Mouse (Mus musculus) spleen, adult 2 months (tissue): Measurements from ENCODE around the gene Cdk17. TPM values are rescaled to one million over a fixed set of nuclear protein-coding genes. Genes with fewer than 3 reads are reported as not detected.
"Not testable (repeated sequence)": the region's sequence is repeated elsewhere in the genome, so short reads cannot be mapped to it uniquely, and the experiment has no call there.

Experiments
- DNase-seq, 2 experiments: peaks; one replicate each; pipeline versions ENCODE4 v3.0.0 to v3.0.0-alpha.2; 2012 to 2021; ENCODE audit warnings: low spot score in 2 of 2, low read depth in 1 of 2
- H3K27ac ChIP-seq: fragments of 200-500 bp; 2 replicates; pipeline ENCODE4 v1.5.1; 2012; ENCODE audit warnings: low read length, inconsistent platforms; ENCODE audit not compliant: insufficient read depth
- H3K27me3 ChIP-seq: fragments of 200-500 bp; 2 replicates; pipeline ENCODE4 v1.6.1; 2012; ENCODE audit warnings: mild to moderate bottlenecking, moderate library complexity, low read length, inconsistent platforms; ENCODE audit not compliant: control insufficient read depth, insufficient read depth
- H3K36me3 ChIP-seq: fragments of 200-500 bp; 2 replicates; pipeline ENCODE4 v1.6.1; 2012; ENCODE audit warnings: mild to moderate bottlenecking, low read length, inconsistent platforms; ENCODE audit not compliant: control insufficient read depth, insufficient read depth
- H3K4me1 ChIP-seq: fragments of 200-500 bp; 2 replicates; pipeline ENCODE4 v1.6.1; 2011; ENCODE audit warnings: inconsistent platforms; ENCODE audit not compliant: control insufficient read depth, insufficient read depth, insufficient read length
- H3K4me3 ChIP-seq: fragments of 200-500 bp; 2 replicates; pipeline ENCODE4 v1.5.1; 2011; ENCODE audit warnings: mild to moderate bottlenecking, inconsistent platforms; ENCODE audit not compliant: insufficient read depth, insufficient read length; ENCODE audit errors: extremely low read depth
- CTCF ChIP-seq: fragments of 200-500 bp; IDR thresholded peaks from 2 replicates; pipeline ENCODE4 v1.5.1; 2011; ENCODE audit warnings: mild to moderate bottlenecking, inconsistent platforms; ENCODE audit not compliant: insufficient read depth, insufficient read length, insufficient replicate concordance; ENCODE audit errors: extremely low read depth
- POLR2A ChIP-seq: fragments of 200-500 bp; IDR thresholded peaks from 2 replicates; pipeline ENCODE4 v1.6.1; 2011; ENCODE audit warnings: low read depth, low read length, inconsistent platforms
- WGBS: fragments of 180-500 bp; shearing (Covaris S2); methylation state at CpG from one replicate; pipeline ENCODE4 v1.1.7; 2018; 5-methylcytosine and 5-hydroxymethylcytosine counted together
- polyA plus RNA-seq: library from polyadenylated mRNA; depleted of rRNA; stranded (reverse); fragments of >200 nt; gene quantifications from 2 replicates; pipeline ENCODE4 v1.2.3, GENCODE M21; 2012

Cdk17 gene
- polyA plus RNA-seq, 1 experiment: 27.3 TPM

GRCm38 (mm10) chr10:93149597-93149996 lies 11.1 kb upstream of the Cdk17 start:
- Histone ChIP-seq H3K27ac (no peak overlapping the region), H3K4me1 (peaks cover 3% of the 10 kb centered on the region; the same call in 1 of the 2 replicates), H3K36me3 (no peaks in the 10 kb centered on the region), H3K4me3 (no peak overlapping the region), H3K27me3 (no peaks in the 10 kb centered on the region)
- no peak for DNase-seq
- TF ChIP-seq CTCF: no peak
- TF ChIP-seq POLR2A: no peak
- 0% methylated on average over 1 of the region's 2 CpGs for WGBS

DNA sequence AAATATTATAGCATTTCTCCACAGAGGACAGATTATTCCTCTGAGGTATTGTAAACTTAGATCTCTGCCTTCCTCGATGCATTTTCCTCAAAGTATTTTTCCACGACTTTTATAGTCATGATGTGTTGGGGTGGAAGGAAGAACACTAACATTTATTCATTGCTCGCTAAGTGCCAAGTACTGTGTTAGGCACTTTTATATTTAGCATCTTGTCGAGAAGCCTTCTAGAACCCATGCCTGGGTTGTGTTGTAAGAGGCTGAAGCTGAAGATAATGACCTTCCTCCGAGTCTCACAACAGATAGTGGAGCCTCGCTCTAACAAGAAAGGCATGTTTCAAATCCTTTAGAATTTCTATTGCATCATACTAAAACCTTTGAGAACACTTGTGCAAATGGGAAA lies 8.9 kb upstream of the Cdk17 start:
- no peak for DNase-seq
- no peaks in the 10 kb centered on the region for H3K36me3 ChIP-seq
- H3K4me1 ChIP-seq: no peaks in the 10 kb centered on the region; the same call in 1 of the 2 replicates
- H3K4me3 ChIP-seq: no peak overlapping the region
- 76% methylated on average over 6 of the region's 6 CpGs for WGBS
- TF ChIP-seq POLR2A (no peak), CTCF (no peak)
- H3K27ac ChIP-seq: no peak overlapping the region
- no peaks in the 10 kb centered on the region for H3K27me3 ChIP-seq

GRCm38 (mm10) chr10:93152698-93153097 lies 8.0 kb upstream of the Cdk17 start:
- TF ChIP-seq CTCF (no peak), POLR2A (no peak)
- DNase-seq: no peak
- 88% methylated on average over 5 of the region's 5 CpGs for WGBS
- Histone ChIP-seq H3K36me3 (no peaks in the 10 kb centered on the region), H3K4me1 (no peaks in the 10 kb centered on the region; the same call in 1 of the 2 replicates), H3K4me3 (no peak overlapping the region), H3K27me3 (no peaks in the 10 kb centered on the region), H3K27ac (no peak overlapping the region)

GRCm38 (mm10) chr10:93153404-93153803 lies 7.3 kb upstream of the Cdk17 start:
- WGBS: 81% methylated on average over 2 of the region's 2 CpGs

GRCm38 (mm10) chr10:93159651-93160496 lies 801 bp upstream of the Cdk17 start:
- no peak for DNase-seq
- no peak for TF ChIP-seq CTCF
- peak overlapping the region; percentile 54; the same call in 1 of the 2 replicates for H3K27ac ChIP-seq

More at GRCm38 (mm10) chr10:93153404-93153803, 7.3 kb upstream of the Cdk17 start:
- H3K27me3 ChIP-seq, DNase-seq, H3K36me3 ChIP-seq, H3K4me3 ChIP-seq, H3K4me1 ChIP-seq, H3K27ac ChIP-seq: not testable (repeated sequence)

GRCm38 (mm10) chr10:93160497-93160806 lies 223 bp upstream of the Cdk17 start:
- peak; percentile 70 to 75 for DNase-seq
- peaks cover 11% of the 10 kb centered on the region for H3K4me1 ChIP-seq
- WGBS: under 1% methylated on average over 25 of the region's 26 CpGs
- no peaks in the 10 kb centered on the region for H3K27me3 ChIP-seq
- TF ChIP-seq CTCF (peak; percentile 78; the same call in 1 of the 2 replicates), POLR2A (peak; percentile 8)
- peak overlapping the region; percentile 100 for H3K27ac ChIP-seq
- no peaks in the 10 kb centered on the region for H3K36me3 ChIP-seq
- peak overlapping the region; percentile 100 for H3K4me3 ChIP-seq

More at GRCm38 (mm10) chr10:93159651-93160496, 801 bp upstream of the Cdk17 start:
- H3K4me1 ChIP-seq: peaks cover 11% of the 10 kb centered on the region
- no peaks in the 10 kb centered on the region for H3K36me3 ChIP-seq
- H3K4me3 ChIP-seq: peak overlapping the region; percentile 57
- 17% methylated on average over 17 of the region's 17 CpGs for WGBS
- no peaks in the 10 kb centered on the region for H3K27me3 ChIP-seq
